Mouse (Mus musculus): ENCODE data around the gene Cbx2.

Gene Cbx2

GRCm38 (mm10) chr11:119066841-119067240, 44.1 kb downstream of the Cbx2 start:
- DNase-seq, result no peak

GRCm38 (mm10) chr11:119072239-119072638, 49.5 kb downstream of the Cbx2 start:
- DNase-seq, result no peak

GRCm38 (mm10) chr11:119072986-119073385, 50.2 kb downstream of the Cbx2 start:
- no peak for DNase-seq

GRCm38 (mm10) chr11:119073876-119074433, 51.2 kb downstream of the Cbx2 start:
- DNase-seq, result no peak

- DNase-seq, result no peak
Measured at GRCm38 (mm10) chr11:119075805-119076204, 53.0 kb downstream of the Cbx2 start.

GRCm38 (mm10) chr11:119077755-119078154, 55.0 kb downstream of the Cbx2 start:
- DNase-seq, result no peak

- peak; percentile 60 for DNase-seq
Measured at GRCm38 (mm10) chr11:119078691-119079444, 56.1 kb downstream of the Cbx2 start.

GRCm38 (mm10) chr11:119079445-119079837, 56.7 kb downstream of the Cbx2 start:
- DNase-seq, result no peak

GRCm38 (mm10) chr11:119080461-119081147, 57.8 kb downstream of the Cbx2 start:
- no peak for DNase-seq

All from lung, postnatal 14 days (tissue).